Mouse (Mus musculus) spleen, adult 2 months (tissue): ENCODE measurements around the gene Dusp18.

Experiments
- CTCF ChIP-seq: fragments of 200-500 bp; IDR thresholded peaks from 2 replicates; pipeline ENCODE4 v1.5.1; 2011; ENCODE audit warnings: mild to moderate bottlenecking, inconsistent platforms; ENCODE audit not compliant: insufficient read depth, insufficient read length, insufficient replicate concordance; ENCODE audit errors: extremely low read depth
- POLR2A ChIP-seq: fragments of 200-500 bp; IDR thresholded peaks from 2 replicates; pipeline ENCODE4 v1.6.1; 2011; ENCODE audit warnings: low read depth, low read length, inconsistent platforms

DNA sequence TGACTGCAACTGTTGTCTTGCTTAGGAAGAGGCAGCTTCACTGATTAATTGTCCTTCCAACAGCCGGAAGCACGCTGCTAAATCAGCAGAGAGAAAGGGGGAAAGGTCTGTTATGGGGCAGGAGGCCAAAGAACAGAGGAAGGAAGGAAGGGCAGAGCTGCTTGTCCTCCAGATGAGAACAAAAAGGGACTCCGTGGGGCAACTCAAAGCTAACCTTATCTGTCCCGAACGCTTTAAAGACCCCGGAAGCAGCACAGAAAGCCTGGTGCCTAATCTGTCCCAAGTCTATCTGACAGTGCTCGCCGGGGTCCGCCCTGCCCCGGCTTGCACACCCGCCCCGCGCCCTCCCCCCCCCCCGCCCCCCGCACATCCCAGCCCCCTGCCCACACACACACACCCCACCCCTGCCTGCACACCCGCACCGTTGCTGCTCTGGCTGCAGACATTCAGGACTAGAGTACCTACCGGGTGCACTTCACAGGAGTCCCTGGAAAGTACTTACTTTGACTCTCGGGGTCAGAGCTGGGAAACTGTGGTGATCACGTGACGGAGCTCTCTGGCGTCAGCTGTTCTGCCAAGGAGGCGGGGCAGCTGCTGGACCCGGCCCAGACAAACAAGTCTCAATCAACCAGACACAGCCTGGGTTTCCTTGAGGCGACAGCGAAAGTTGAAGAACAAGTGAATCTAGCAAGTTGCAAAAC, 36.6 kb downstream of the Dusp18 start, which contains the start of gene Tcn2:
- no peak for TF ChIP-seq POLR2A
- no peak for TF ChIP-seq CTCF
